9 mouse cellular contexts compared by ENCODE assay signal in the genomic region with DNA sequence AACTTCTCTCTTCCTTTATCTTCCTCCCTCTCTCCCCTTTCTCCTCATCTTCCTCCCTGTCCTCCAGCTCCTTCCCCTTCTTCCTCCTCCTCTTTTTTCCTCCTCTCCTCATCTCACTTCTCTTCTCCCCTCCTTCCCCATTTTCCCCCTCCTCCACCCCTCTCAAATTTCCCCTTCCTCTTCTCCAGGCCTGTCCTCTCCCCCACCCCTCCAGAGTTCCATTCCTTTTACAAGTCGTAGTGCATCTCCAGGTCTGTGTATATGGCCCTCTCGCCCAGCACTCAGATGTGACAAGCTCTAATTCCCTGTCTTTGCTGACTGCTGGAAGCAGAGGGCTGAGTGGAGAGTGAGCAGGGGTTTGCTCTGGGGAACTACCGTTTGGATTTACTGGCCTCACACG. TPM values are rescaled to one million over a fixed set of nuclear protein-coding genes. Genes with fewer than 3 reads are reported as not detected.
DNase-seq lines count a peak whose midpoint lies in the region; ATAC-seq and TF ChIP-seq lines count a peak whose summit lies in the region.
"Had no signal": no experiment of that assay in that cellular context is flagged by ENCODE, and none has a peak within 500 bp of the region (broad histone marks: within the 10 kb centered on the region; RNA-seq: fewer than 3 reads in every experiment).

No protein-coding gene starts in this region.

- peaks cover 16% of the 10 kb centered on the region for H3K27me3 ChIP-seq in lung, embryonic 15.5 days
- peaks cover 52% of the 10 kb centered on the region for H3K27me3 ChIP-seq in limb, embryonic 13.5 days
- no peaks in the 10 kb centered on the region for H3K27me3 ChIP-seq in stomach, embryonic 15.5 days (replicated peaks)

- intact Hi-C loops in gastrocnemius, adult 2 months (cut with DNase I) = no loop called here

- H3K4me3 ChIP-seq in gastrocnemius, adult 2 months = peak overlapping the region; percentile 50; the same call in 1 of the 2 replicates
- H3K4me3 ChIP-seq in lung, embryonic 15.5 days = peak overlapping the region; percentile 8; the same call in 1 of the 2 replicates
- H3K4me3 ChIP-seq in limb, embryonic 13.5 days = 0 out of 2 replicates have a peak overlapping the region, but pooled peaks have one; percentile 8
- no peak overlapping the region for H3K4me3 ChIP-seq in stomach, embryonic 15.5 days (replicated peaks)

- no peaks in the 10 kb centered on the region for H3K9me3 ChIP-seq in lung, embryonic 15.5 days
- H3K9me3 ChIP-seq in limb, embryonic 13.5 days = no peaks in the 10 kb centered on the region
- no peaks in the 10 kb centered on the region for H3K9me3 ChIP-seq in stomach, embryonic 15.5 days

- H3K27ac ChIP-seq in gastrocnemius, adult 2 months = no peak overlapping the region
- H3K27ac ChIP-seq in lung, embryonic 15.5 days = peak overlapping the region; percentile 41
- no peak overlapping the region; the same call in 1 of the 2 replicates for H3K27ac ChIP-seq in limb, embryonic 13.5 days
- peak overlapping the region; percentile 18; the same call in 1 of the 2 replicates for H3K27ac ChIP-seq in stomach, embryonic 15.5 days

- no peak for DNase-seq in gastrocnemius, adult 2 months
- DNase-seq in gastrocnemius, postnatal 10 days = no peak
- no peak for DNase-seq in lung, postnatal 14 days
- no peak for DNase-seq in frontal cortex, postnatal 10 days (ENCODE audit: low spot score in 2 of 2)
- no peak for DNase-seq in yolk sac, embryonic 10.5 days (ENCODE audit: low spot score)
- DNase-seq: cerebellum, adult 11 months had no signal

- WGBS in lung, embryonic 15.5 days = 13% methylated on average over 4 of the region's 4 CpGs
- 10% methylated on average over 4 of the region's 4 CpGs for WGBS in limb, embryonic 13.5 days
- 26% methylated on average over 4 of the region's 4 CpGs for WGBS in stomach, embryonic 15.5 days

- H3K36me3 ChIP-seq in lung, embryonic 15.5 days = no peaks in the 10 kb centered on the region
- no peaks in the 10 kb centered on the region for H3K36me3 ChIP-seq in limb, embryonic 13.5 days
- no peaks in the 10 kb centered on the region for H3K36me3 ChIP-seq in stomach, embryonic 15.5 days

- H3K4me2 ChIP-seq in lung, embryonic 15.5 days = peak overlapping the region; percentile 44
- H3K4me2 ChIP-seq in limb, embryonic 13.5 days (replicated peaks) = peak overlapping the region; percentile 58
- H3K4me2 ChIP-seq in stomach, embryonic 15.5 days = peak overlapping the region; percentile 43

- H3K9ac ChIP-seq in lung, embryonic 15.5 days = no peak overlapping the region
- no peak overlapping the region for H3K9ac ChIP-seq in limb, embryonic 13.5 days
- H3K9ac ChIP-seq in stomach, embryonic 15.5 days = no peak overlapping the region

- peaks cover 42% of the 10 kb centered on the region for H3K4me1 ChIP-seq in lung, embryonic 15.5 days
- H3K4me1 ChIP-seq in limb, embryonic 13.5 days = peaks cover 66% of the 10 kb centered on the region
- H3K4me1 ChIP-seq in stomach, embryonic 15.5 days = peaks cover 52% of the 10 kb centered on the region

- no peak for TF ChIP-seq CTCF in gastrocnemius, adult 2 months (IDR thresholded peaks at IDR 0.05)

- no peak for ATAC-seq in lung, embryonic 15.5 days (ENCODE audit: borderline replicate concordance, extremely low read depth, low FRiP score, low TSS enrichment)
- ATAC-seq in limb, embryonic 13.5 days (ENCODE audit: low FRiP score, low read depth) = no peak
- no peak for ATAC-seq in stomach, embryonic 15.5 days (ENCODE audit: insufficient read depth, low FRiP score, low read depth)

RNA-seq across cellular contexts. Expression of gene Macrod1, which starts 14.2 kb away (rescaled TPM):
- total RNA-seq in gastrocnemius, adult 2 months (2021) = 100 to 1,000 TPM; 261 to 294 TPM
- 100 to 1,000 TPM; 201 to 216 TPM for total RNA-seq in gastrocnemius, postnatal 10 days (2021)
- 14.2 and 14.3 TPM in 2 replicates for polyA plus RNA-seq in lung, embryonic 15.5 days (2015; fragmentation: Nextera tagmentation; extraction: Ambion mirVana)
- polyA plus RNA-seq in limb, embryonic 13.5 days (2015; fragmentation: Nextera tagmentation; extraction: Ambion mirVana) = 12.3 and 13.3 TPM in 2 replicates
- 11.7 and 13.3 TPM in 2 replicates for polyA plus RNA-seq in stomach, embryonic 15.5 days (2015; fragmentation: Nextera tagmentation; extraction: Ambion mirVana)

RNA-seq across cellular contexts. Expression of gene Stip1, which starts 31.0 kb away (rescaled TPM):
- total RNA-seq in gastrocnemius, adult 2 months (2021) = 100 to 1,000 TPM in 1 of 2 experiments, 10 to 100 TPM in 1; 89.9 to 125 TPM
- 100 to 1,000 TPM in 1 of 2 experiments, 10 to 100 TPM in 1; 98.2 to 100 TPM for total RNA-seq in gastrocnemius, postnatal 10 days (2021)
- 244 and 249 TPM in 2 replicates for polyA plus RNA-seq in lung, embryonic 15.5 days (2015; fragmentation: Nextera tagmentation; extraction: Ambion mirVana)
- 241 and 278 TPM in 2 replicates for polyA plus RNA-seq in limb, embryonic 13.5 days (2015; fragmentation: Nextera tagmentation; extraction: Ambion mirVana)
- polyA plus RNA-seq in stomach, embryonic 15.5 days (2015; fragmentation: Nextera tagmentation; extraction: Ambion mirVana) = 185 and 219 TPM in 2 replicates

RNA-seq across cellular contexts. Expression of gene Flrt1, which starts 34.8 kb away (rescaled TPM):
- under 1 TPM; 0.53 to 0.54 TPM for total RNA-seq in gastrocnemius, adult 2 months (2021)
- total RNA-seq in gastrocnemius, postnatal 10 days (2021) = under 1 TPM; 0.61 to 0.99 TPM
- 0.91 and 1.4 TPM in 2 replicates for polyA plus RNA-seq in lung, embryonic 15.5 days (2015; fragmentation: Nextera tagmentation; extraction: Ambion mirVana)
- polyA plus RNA-seq in limb, embryonic 13.5 days (2015; fragmentation: Nextera tagmentation; extraction: Ambion mirVana) = 7.7 and 8.1 TPM in 2 replicates
- polyA plus RNA-seq in stomach, embryonic 15.5 days (2015; fragmentation: Nextera tagmentation; extraction: Ambion mirVana) = 3.5 and 4.2 TPM in 2 replicates

RNA-seq across cellular contexts. Expression of gene Fermt3, which starts 51.5 kb away (rescaled TPM):
- total RNA-seq in gastrocnemius, adult 2 months (2021) = under 1 TPM; 0.71 to 0.86 TPM
- total RNA-seq in gastrocnemius, postnatal 10 days (2021) = 1 to 10 TPM; 1.7 to 4.9 TPM
- polyA plus RNA-seq in lung, embryonic 15.5 days (2015; fragmentation: Nextera tagmentation; extraction: Ambion mirVana) = 9.5 and 13.5 TPM in 2 replicates
- 7.6 and 8.4 TPM in 2 replicates for polyA plus RNA-seq in limb, embryonic 13.5 days (2015; fragmentation: Nextera tagmentation; extraction: Ambion mirVana)
- 14.0 and 16.2 TPM in 2 replicates for polyA plus RNA-seq in stomach, embryonic 15.5 days (2015; fragmentation: Nextera tagmentation; extraction: Ambion mirVana)

Comparison
In these comparisons a context has a peak if more than half of its experiments do, and no peak if none do; other contexts are left out.
1. H3K27ac ChIP-seq: peak in lung, embryonic 15.5 days (single experiment) and stomach, embryonic 15.5 days (single experiment); none in gastrocnemius, adult 2 months (single experiment) and limb, embryonic 13.5 days (single experiment).
2. Peak in every context shown above with its lines, with median percentiles within 50 percentile points of each other: H3K4me2 ChIP-seq.